Mouse (Mus musculus) liver, embryonic 16.5 days (tissue): ENCODE data around the gene 1300017J02Rik. TPM values are rescaled to one million over a fixed set of nuclear protein-coding genes. Genes with fewer than 3 reads are reported as not detected.

Experiments used
- ATAC-seq: fragments of 200-750 bp; cut with Nextera tagmentation; 2 replicates; pipeline ENCODE4 v1.8.0; 2017; ENCODE audit warnings: low read depth, mild to moderate bottlenecking, moderate number of reproducible peaks, moderate library complexity
- H3K27ac ChIP-seq: fragments of 300-500 bp; sonication (generic); 2 replicates; pipeline ENCODE4 v1.5.1; 2014; ENCODE audit warnings: mild to moderate bottlenecking, low read length
- H3K27me3 ChIP-seq: fragments of 300-500 bp; sonication (generic); 2 replicates; pipeline ENCODE4 v1.6.1; 2014; ENCODE audit warnings: low read depth, low read length, mixed read lengths; ENCODE audit not compliant: control insufficient read depth, insufficient read depth
- H3K36me3 ChIP-seq: fragments of 300-500 bp; sonication (generic); 2 replicates; pipeline ENCODE4 v1.6.1; 2014; ENCODE audit warnings: mild to moderate bottlenecking; ENCODE audit not compliant: control insufficient read depth, insufficient read depth
- H3K4me1 ChIP-seq: fragments of 300-500 bp; sonication (generic); 2 replicates; pipeline ENCODE4 v1.6.1; 2014; ENCODE audit warnings: low read depth, low read length, mixed read lengths; ENCODE audit not compliant: control insufficient read depth
- H3K4me2 ChIP-seq: fragments of 300-500 bp; sonication (generic); 2 replicates; pipeline ENCODE4 v1.6.1; 2014; ENCODE audit warnings: low read depth, low read length, mixed read lengths
- H3K4me3 ChIP-seq: fragments of 300-500 bp; sonication (generic); 2 replicates; pipeline ENCODE4 v1.5.1; 2014; ENCODE audit warnings: low read depth, mild to moderate bottlenecking, low read length
- H3K9ac ChIP-seq: fragments of 300-500 bp; sonication (generic); 2 replicates; pipeline ENCODE4 v1.6.1; 2014; ENCODE audit warnings: low read depth, low read length
- H3K9me3 ChIP-seq: fragments of 300-500 bp; sonication (generic); replicated peaks from 2 replicates; pipeline ENCODE4 v1.6.1; 2016; ENCODE audit warnings: low read length; ENCODE audit not compliant: control insufficient read depth
- WGBS: fragments of 180-500 bp; shearing (Covaris S2); extraction: QIAGEN DNeasy Blood & Tissue Kit; methylation state at CpG from one replicate; pipeline ENCODE4 v1.1.7; 2014; ENCODE audit not compliant: insufficient replicate concordance; 5-methylcytosine and 5-hydroxymethylcytosine counted together
- polyA plus RNA-seq: library from polyadenylated mRNA; unstranded; fragments of >200 nt; fragmentation: Nextera tagmentation; extraction: Ambion mirVana; gene quantifications from 2 replicates; pipeline ENCODE4 v1.2.1, GENCODE M21; 2015

1300017J02Rik gene
- polyA plus RNA-seq, 1 experiment from 2014 or later, result 113 TPM

DNA sequence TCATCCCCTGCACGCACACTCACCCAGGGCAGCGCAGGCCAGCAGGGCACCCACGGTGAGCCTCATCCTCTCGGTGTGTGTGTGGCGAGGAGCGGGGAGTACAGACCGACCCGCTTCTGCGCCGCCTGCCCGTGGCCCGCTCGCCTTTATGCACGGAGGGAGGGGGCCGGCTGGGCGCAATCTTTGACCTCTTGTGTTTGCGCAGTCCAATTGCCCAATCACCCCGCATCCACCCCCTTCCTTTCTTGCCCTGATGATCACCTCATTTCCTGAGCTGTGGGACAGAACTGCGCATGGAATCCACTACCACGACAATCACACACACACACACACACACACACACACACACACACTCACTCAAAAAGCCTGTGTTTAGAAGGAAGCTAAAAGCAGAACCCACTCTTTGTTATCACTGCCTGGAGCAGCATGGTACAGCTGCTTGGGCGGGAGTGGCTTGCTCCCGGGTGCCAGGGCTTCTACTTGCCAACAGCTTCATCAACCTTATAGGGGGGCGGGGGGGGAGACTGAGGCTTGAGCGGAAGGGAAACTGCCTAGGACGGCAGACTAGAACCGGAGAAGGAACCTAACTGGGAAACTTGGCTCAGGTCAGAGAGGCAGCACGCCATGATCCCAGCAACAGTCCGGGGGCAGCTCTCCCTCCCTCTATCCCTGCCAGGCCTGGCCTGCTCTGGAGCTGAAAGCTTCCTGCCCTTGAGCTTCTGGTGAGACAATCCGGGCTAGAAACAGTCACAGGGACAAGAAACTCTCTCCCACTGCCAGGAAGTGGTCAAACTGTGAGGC is 74.5 kb downstream of the 1300017J02Rik start, which contains the start of the genes Gm20425 and Trf:
TSS of gene Gm20425 (minus strand) at position 157 of the 801 bp plus-strand sequence.
TSS of gene Trf (minus strand) at position 294 of the 801 bp plus-strand sequence.
- Histone ChIP-seq H3K4me2 (peak within 1 kb of the TSS; percentile 49), H3K36me3 (no peaks in the 10 kb centered on the region), H3K27me3 (no peaks in the 10 kb centered on the region), H3K9me3 (no peaks in the 10 kb centered on the region), H3K9ac (peak within 1 kb of the TSS; percentile 43), H3K4me3 (peak within 1 kb of the TSS; percentile 47), H3K4me1 (peaks cover 12% of the 10 kb centered on the region), H3K27ac (peak within 1 kb of the TSS; percentile 81)
- WGBS, result 8% methylated on average over 29 of the region's 29 CpGs
- peak; percentile 72 for ATAC-seq

GRCm38 (mm10) chr9:103229037-103229867 is 75.6 kb downstream of the 1300017J02Rik start:
- Histone ChIP-seq H3K27me3 (no peaks in the 10 kb centered on the region), H3K36me3 (no peaks in the 10 kb centered on the region), H3K27ac (peak overlapping the region; percentile 67), H3K4me1 (peaks cover 12% of the 10 kb centered on the region), H3K9me3 (no peaks in the 10 kb centered on the region), H3K4me2 (peak overlapping the region; percentile 49), H3K4me3 (peak overlapping the region; percentile 47), H3K9ac (peak overlapping the region; percentile 43)
- WGBS, result 58% methylated on average over 15 of the region's 15 CpGs
- ATAC-seq, result no peak

- Histone ChIP-seq H3K4me2 (peak overlapping the region; percentile 7), H3K27me3 (no peaks in the 10 kb centered on the region), H3K9ac (no peak overlapping the region; the same call in 1 of the 2 replicates), H3K36me3 (no peaks in the 10 kb centered on the region), H3K4me3 (peak overlapping the region; percentile 47), H3K4me1 (peaks cover 8% of the 10 kb centered on the region), H3K27ac (peak overlapping the region; percentile 67), H3K9me3 (no peaks in the 10 kb centered on the region)
- WGBS, result 54% methylated on average over 13 of the region's 13 CpGs
- no peak for ATAC-seq
These were observed 76.4 kb downstream of the 1300017J02Rik start for GRCm38 (mm10) chr9:103228370-103229003.

DNA sequence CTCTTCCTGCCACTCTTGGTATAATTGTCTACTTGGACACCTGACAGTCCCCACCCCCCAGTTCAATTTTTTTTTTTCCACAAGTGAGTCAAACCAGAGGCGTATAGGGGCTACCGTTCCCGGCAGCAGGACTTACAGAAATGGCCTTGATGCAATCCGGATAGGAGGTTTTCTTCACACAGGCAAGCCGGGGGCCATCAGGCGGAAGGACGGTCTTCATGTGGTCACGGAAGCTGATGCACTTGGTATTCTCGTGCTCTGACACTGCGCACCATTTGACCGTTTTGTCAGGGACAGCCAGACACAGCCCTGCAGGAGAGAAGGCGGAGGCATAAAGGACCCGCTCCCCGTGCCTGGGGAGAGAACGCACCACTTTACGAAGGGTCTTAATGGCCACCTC is 77.1 kb downstream of the 1300017J02Rik start:
- Histone ChIP-seq H3K4me2 (no peak overlapping the region), H3K36me3 (no peaks in the 10 kb centered on the region), H3K4me1 (peaks cover 8% of the 10 kb centered on the region), H3K27me3 (no peaks in the 10 kb centered on the region), H3K4me3 (peak overlapping the region; percentile 47), H3K27ac (peak overlapping the region; percentile 67), H3K9ac (no peak overlapping the region; the same call in 1 of the 2 replicates), H3K9me3 (no peaks in the 10 kb centered on the region)
- ATAC-seq, result no peak
- WGBS, result 75% methylated on average over 16 of the region's 16 CpGs

DNA sequence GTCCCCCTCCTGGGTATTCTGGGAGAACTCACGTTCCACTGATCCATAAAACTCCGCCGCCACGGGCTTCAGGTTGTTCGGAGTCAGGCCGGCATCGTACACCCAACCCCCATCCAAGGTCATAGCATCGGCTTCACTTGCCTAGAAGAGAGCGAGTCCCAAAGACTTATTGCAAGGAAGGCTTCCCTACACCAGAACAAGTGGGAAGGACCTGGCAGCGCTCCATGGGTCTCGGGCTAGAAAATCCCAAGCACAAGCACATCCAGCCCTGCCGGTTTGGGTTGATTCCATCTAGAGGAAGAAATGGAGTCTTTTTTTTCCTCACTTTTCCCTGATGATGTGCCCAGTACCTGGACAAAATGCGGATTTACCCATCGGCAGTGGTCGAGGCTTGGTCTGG is 78.1 kb downstream of the 1300017J02Rik start:
- no peak overlapping the region for H3K4me2 ChIP-seq
- ATAC-seq, result no peak
- 77% methylated on average over 15 of the region's 15 CpGs for WGBS
- peaks cover 6% of the 10 kb centered on the region for H3K4me1 ChIP-seq
- no peaks in the 10 kb centered on the region for H3K36me3 ChIP-seq
- H3K4me3 ChIP-seq, result peak overlapping the region; percentile 16; the same call in 1 of the 2 replicates
- H3K27me3 ChIP-seq, result no peaks in the 10 kb centered on the region
- no peak overlapping the region for H3K9ac ChIP-seq
- H3K9me3 ChIP-seq, result no peaks in the 10 kb centered on the region
- H3K27ac ChIP-seq, result peak overlapping the region; percentile 34; the same call in 1 of the 2 replicates

GRCm38 (mm10) chr9:103225464-103225863 is 79.4 kb downstream of the 1300017J02Rik start:
- no peaks in the 10 kb centered on the region for H3K9me3 ChIP-seq

GRCm38 (mm10) chr9:103224721-103225120 is 80.2 kb downstream of the 1300017J02Rik start:
- Histone ChIP-seq H3K27ac (no peak overlapping the region), H3K9me3 (no peaks in the 10 kb centered on the region), H3K27me3 (no peaks in the 10 kb centered on the region), H3K4me3 (no peak overlapping the region), H3K4me1 (no peaks in the 10 kb centered on the region), H3K9ac (no peak overlapping the region), H3K4me2 (no peak overlapping the region), H3K36me3 (no peaks in the 10 kb centered on the region)
- WGBS, result 58% methylated on average over 7 of the region's 7 CpGs
- peak; percentile 5; the same call in 1 of the 2 replicates for ATAC-seq

More at GRCm38 (mm10) chr9:103225464-103225863, 79.4 kb downstream of the 1300017J02Rik start:
- Histone ChIP-seq H3K27me3 (no peaks in the 10 kb centered on the region), H3K4me1 (no peaks in the 10 kb centered on the region; the same call in 1 of the 2 replicates), H3K4me3 (no peak overlapping the region), H3K4me2 (no peak overlapping the region), H3K36me3 (no peaks in the 10 kb centered on the region), H3K9ac (no peak overlapping the region), H3K27ac (no peak overlapping the region)
- 0 out of 2 replicates have a peak, but pooled peaks have one; percentile 3 for ATAC-seq
- 40% methylated on average over 3 of the region's 3 CpGs for WGBS

DNA sequence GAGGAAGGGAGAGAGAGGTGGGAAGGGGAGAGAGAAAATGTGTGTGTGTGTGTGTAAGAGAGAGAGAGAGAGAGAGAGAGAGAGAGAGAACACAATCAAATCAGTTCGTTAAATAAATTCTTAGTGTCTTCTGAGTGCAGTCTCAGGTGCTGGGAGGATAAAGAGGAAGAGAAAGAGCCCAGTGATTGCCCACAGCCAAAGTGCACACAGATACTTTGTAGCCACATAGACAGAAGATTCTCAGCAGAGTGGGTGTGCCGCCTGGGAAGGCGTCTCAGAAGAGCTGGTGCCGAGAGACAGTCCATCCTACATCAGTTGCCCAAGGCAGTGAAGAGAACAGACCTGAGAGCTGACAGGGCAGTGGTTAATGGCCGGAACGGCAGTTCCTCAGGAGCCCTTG is 90.6 kb downstream of the 1300017J02Rik start:
- Histone ChIP-seq H3K4me3 (no peak overlapping the region), H3K27ac (no peak overlapping the region), H3K27me3 (no peaks in the 10 kb centered on the region), H3K9ac (no peak overlapping the region), H3K36me3 (no peaks in the 10 kb centered on the region), H3K9me3 (no peaks in the 10 kb centered on the region), H3K4me1 (no peaks in the 10 kb centered on the region), H3K4me2 (no peak overlapping the region)
- 63% methylated on average over 6 of the region's 6 CpGs for WGBS
- no peak for ATAC-seq
